Mouse (Mus musculus) myocyte (in vitro differentiated cells): Measurements from ENCODE around the gene Dtx3. TPM values are rescaled to one million over a fixed set of nuclear protein-coding genes. Genes with fewer than 3 reads are reported as not detected.
A peak's percentile ranks its signal among the peaks of the same experiment; 100 is the strongest.
"Not testable (repeated sequence)": the region's sequence is repeated elsewhere in the genome, so short reads cannot be mapped to it uniquely, and the experiment has no call there.

Experiments
- H3K27me3 ChIP-seq: one replicate; pipeline ENCODE4 v1.6.1; 2011; ENCODE audit not compliant: control insufficient read depth, insufficient read depth, insufficient read length
- H3K36me3 ChIP-seq: one replicate; pipeline ENCODE4 v1.6.1; 2011; ENCODE audit not compliant: control insufficient read depth, insufficient read depth
- H3K4me2 ChIP-seq: one replicate; pipeline ENCODE4 v1.6.1; 2011; ENCODE audit warnings: low read depth, control low read depth
- H3K4me3 ChIP-seq: one replicate; pipeline ENCODE4 v1.5.1; 2011; ENCODE audit warnings: mild to moderate bottlenecking, control low read depth, moderate library complexity
- H3K79me2 ChIP-seq: one replicate; pipeline ENCODE4 v1.6.1; 2011; ENCODE audit not compliant: control insufficient read depth, insufficient read depth
- H3ac ChIP-seq: one replicate; pipeline ENCODE4 v1.6.1; 2011; ENCODE audit not compliant: control insufficient read depth, insufficient read length
- CEBPB ChIP-seq: IDR thresholded peaks from 2 replicates; pipeline ENCODE4 v1.6.1; 2011; ENCODE audit warnings: mild to moderate bottlenecking, moderate library complexity; ENCODE audit not compliant: poor library complexity, insufficient read depth, severe bottlenecking
- E2F4 ChIP-seq: IDR thresholded peaks from one replicate; pipeline ENCODE4 v1.6.1; 2011; ENCODE audit warnings: mild to moderate bottlenecking, control low read depth, moderate library complexity; ENCODE audit not compliant: insufficient read depth
- MAX ChIP-seq: IDR thresholded peaks from one replicate; pipeline ENCODE4 v1.6.1; 2011; ENCODE audit warnings: low read depth, mild to moderate bottlenecking, control low read depth
- MYOD1 ChIP-seq, 3 experiments: IDR thresholded peaks; one replicate each; pipeline ENCODE4 v1.6.1; 2011; ENCODE audit warnings: control low read depth in 2 of 3, low read depth in 2 of 3, mild to moderate bottlenecking in 2 of 3, moderate library complexity in 1 of 3; ENCODE audit not compliant: insufficient read length in 2 of 3, control insufficient read depth in 1 of 3
- MYOG ChIP-seq, 3 experiments: IDR thresholded peaks; one replicate each; pipeline ENCODE4 v1.6.1; 2011; ENCODE audit warnings: control low read depth in 2 of 3, low read depth in 2 of 3, mild to moderate bottlenecking in 2 of 3; ENCODE audit not compliant: insufficient read length in 2 of 3, control insufficient read depth in 1 of 3, insufficient read depth in 1 of 3
- POLR2A ChIP-seq: IDR thresholded peaks from one replicate; pipeline ENCODE4 v1.6.1; 2011; ENCODE audit warnings: low read depth, mild to moderate bottlenecking, control low read depth, moderate library complexity; ENCODE audit not compliant: insufficient read length
- POLR2AphosphoS2 ChIP-seq: IDR thresholded peaks from one replicate; pipeline ENCODE4 v1.6.1; 2011; ENCODE audit warnings: low read depth, control low read depth; ENCODE audit not compliant: insufficient read length
- REST ChIP-seq: IDR thresholded peaks from one replicate; pipeline ENCODE4 v1.6.1; 2011; ENCODE audit warnings: mild to moderate bottlenecking, control low read depth, moderate library complexity; ENCODE audit not compliant: insufficient read depth, insufficient read length
- SRF ChIP-seq: IDR thresholded peaks from one replicate; pipeline ENCODE4 v1.6.1; 2011; ENCODE audit warnings: low read depth; ENCODE audit not compliant: control insufficient read depth, insufficient read length
- TCF12 ChIP-seq: IDR thresholded peaks from one replicate; pipeline ENCODE4 v1.6.1; 2011; ENCODE audit warnings: mild to moderate bottlenecking, control low read depth; ENCODE audit not compliant: poor library complexity, insufficient read depth, severe bottlenecking
- TCF3 ChIP-seq: IDR thresholded peaks from one replicate; pipeline ENCODE4 v1.6.1; 2011; ENCODE audit warnings: low read depth, control low read depth; ENCODE audit not compliant: insufficient read length
- USF1 ChIP-seq: IDR thresholded peaks from one replicate; pipeline ENCODE4 v1.6.1; 2011; ENCODE audit warnings: low read depth, mild to moderate bottlenecking, control low read depth, moderate library complexity
- polyA plus RNA-seq: library from polyadenylated mRNA; unstranded; fragments of >200 nt; fragmentation: generic; extraction: Trizol; gene quantifications from one replicate; pipeline ENCODE4 v1.2.1, GENCODE M21; 2012; ENCODE audit warnings: missing spikeins

Gene Dtx3
- polyA plus RNA-seq, 1 experiment, result 42.4 TPM

DNA sequence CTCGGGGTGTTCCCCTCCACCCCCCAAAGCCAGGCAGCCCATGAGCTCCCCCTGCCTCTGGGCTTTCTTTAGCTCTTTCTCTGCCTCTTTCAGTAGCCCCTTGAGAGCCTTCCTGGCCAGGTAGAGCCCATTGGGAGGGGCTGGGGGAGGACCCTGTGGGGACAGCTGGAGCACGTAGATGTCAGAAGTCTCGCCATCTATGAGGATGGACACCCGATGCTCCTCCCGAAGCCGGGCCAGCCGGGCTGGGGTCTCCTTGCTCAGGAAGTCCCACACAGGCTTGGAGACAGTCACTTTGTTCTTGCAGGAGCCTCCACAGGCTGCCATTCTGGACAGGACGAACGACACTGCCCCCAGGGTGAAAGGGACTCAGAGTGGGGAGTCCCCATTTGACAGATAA is 2.5 kb downstream of the Dtx3 start:
- Histone ChIP-seq H3K4me2 (no peak overlapping the region), H3K27me3 (no peaks in the 10 kb centered on the region), H3ac (no peak overlapping the region), H3K4me3 (no peak overlapping the region), H3K36me3 (no peaks in the 10 kb centered on the region), H3K79me2 (peaks cover 2% of the 10 kb centered on the region)
- no peak for TF ChIP-seq POLR2A
- TF ChIP-seq MYOG (IDR thresholded peaks at IDR 0.05; ENCODE audit: control insufficient read depth in 1 of 3, insufficient read depth in 1 of 3, insufficient read length in 2 of 3, low read depth in 2 of 3), result no peak
- no peak for TF ChIP-seq E2F4
- no peak for TF ChIP-seq TCF12
- no peak for TF ChIP-seq REST
- TF ChIP-seq POLR2AphosphoS2, result no peak
- TF ChIP-seq SRF, result no peak
- no peak for TF ChIP-seq MYOD1 (IDR thresholded peaks at IDR 0.05; ENCODE audit: control insufficient read depth in 1 of 3, insufficient read length in 2 of 3, low read depth in 2 of 3)
- TF ChIP-seq USF1, result no peak
- TF ChIP-seq MAX, result no peak
- no peak for TF ChIP-seq CEBPB
- TF ChIP-seq TCF3, result no peak

DNA sequence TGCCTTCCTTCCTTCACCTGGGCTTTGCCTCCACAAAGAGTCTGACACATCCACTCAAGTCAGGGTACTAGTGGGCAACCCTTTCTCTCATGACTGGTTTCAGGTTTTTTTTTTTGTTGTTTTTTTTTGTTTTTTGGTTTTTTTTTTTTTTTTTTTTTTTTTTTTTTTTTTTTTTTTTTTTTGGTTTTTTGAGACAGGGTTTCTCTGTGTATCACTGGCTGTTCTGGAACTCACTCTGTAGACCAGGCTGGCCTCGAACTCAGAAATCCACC is 3.5 kb downstream of the Dtx3 start:
- not testable (repeated sequence) for H3K4me2 ChIP-seq, H3K27me3 ChIP-seq, H3K4me3 ChIP-seq, H3K36me3 ChIP-seq, H3K79me2 ChIP-seq, H3ac ChIP-seq

DNA sequence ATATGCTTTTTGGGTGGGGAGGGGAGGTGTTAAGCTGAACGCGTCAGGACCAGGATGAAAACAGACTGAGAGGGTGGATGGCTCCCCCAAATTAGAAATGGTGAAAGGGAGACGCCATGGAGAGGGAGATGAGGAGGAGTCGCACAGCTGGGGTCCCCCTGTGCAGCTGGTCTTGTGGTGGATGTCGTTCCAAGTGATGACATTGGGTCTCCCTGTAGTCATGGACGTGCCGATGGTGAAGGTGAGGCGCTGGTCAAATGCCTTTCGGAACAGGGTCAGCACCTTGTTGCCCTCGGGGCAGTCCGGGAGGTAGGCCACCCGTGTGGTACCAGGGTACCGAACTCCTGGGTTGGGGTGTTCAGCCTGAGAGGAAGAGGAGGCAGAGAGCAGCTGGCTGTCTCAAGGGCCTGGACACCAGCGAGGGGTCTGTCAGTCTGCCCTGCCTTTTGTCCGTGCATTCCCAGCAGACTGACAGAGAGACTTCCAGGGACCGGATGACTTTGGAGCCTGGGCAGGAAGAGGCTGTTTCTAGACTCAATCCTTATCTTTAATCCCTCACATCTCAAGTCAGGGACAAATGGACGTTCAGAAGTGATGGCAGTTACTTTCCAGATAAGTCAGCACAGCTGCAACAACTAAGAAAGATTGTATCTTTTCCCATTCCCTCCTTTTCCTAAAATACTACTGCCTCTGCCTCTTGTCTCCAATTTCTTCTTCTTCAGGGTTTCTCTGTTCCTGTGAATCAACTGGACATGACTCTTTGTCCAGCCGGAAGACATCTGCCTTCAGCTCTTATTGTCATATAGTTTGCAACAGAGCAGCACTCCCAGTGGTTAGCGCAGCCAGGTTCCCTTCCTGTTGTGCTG is 4.1 kb downstream of the Dtx3 start:
- Histone ChIP-seq H3K4me3 (no peak overlapping the region), H3K36me3 (no peaks in the 10 kb centered on the region), H3K4me2 (no peak overlapping the region), H3K79me2 (peaks cover 2% of the 10 kb centered on the region), H3K27me3 (no peaks in the 10 kb centered on the region), H3ac (no peak overlapping the region)
- TF ChIP-seq E2F4 (no peak), MYOG (IDR thresholded peaks at IDR 0.05; ENCODE audit: control insufficient read depth in 1 of 3, insufficient read depth in 1 of 3, insufficient read length in 2 of 3, low read depth in 2 of 3) (peak in 1 of 3 experiments; percentile 26)

DNA sequence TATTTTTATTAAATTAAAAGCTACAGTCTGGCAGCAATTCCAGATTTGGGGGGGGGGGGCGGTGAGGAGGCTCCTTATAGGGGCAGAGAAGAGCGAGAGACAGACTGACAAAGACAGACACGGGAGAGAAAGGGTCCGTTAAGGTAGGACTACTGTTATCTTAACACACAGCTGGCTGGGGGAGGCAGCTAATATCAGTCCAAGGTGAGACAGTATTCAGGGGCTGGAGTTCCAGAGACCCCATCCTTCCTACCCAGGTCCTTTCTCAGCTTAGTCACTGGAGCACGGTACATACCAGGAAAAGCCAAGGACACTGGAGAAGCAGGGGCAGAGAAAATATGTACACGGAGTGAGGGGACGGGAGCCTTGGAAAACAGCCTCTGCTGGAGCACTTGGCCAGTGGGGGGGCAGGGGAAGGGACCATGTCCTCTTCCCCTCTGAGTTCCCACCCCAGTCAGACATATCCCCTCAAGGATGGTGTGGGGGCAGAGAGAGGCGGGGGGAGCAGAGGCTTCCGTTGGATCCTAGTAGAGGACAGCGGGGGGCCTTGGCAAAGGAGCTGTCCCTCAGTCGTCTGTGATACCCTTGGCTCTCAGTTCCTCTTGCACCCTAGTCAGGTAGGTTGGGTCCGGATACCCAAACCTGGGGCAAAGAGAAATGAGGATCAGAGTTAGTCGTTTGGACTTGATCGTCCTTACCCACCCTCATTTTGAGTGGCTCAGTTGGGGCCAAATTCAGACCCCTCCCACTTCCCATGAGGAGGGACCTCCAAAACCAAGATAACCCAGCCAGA is 4.9 kb downstream of the Dtx3 start:
- Histone ChIP-seq H3ac (peak overlapping the region; percentile 40), H3K4me2 (peak overlapping the region; percentile 95), H3K36me3 (no peaks in the 10 kb centered on the region), H3K4me3 (peak overlapping the region; percentile 69), H3K79me2 (no peaks in the 10 kb centered on the region), H3K27me3 (no peaks in the 10 kb centered on the region)
- TF ChIP-seq MYOD1 (IDR thresholded peaks at IDR 0.05; ENCODE audit: control insufficient read depth in 1 of 3, insufficient read length in 2 of 3, low read depth in 2 of 3) (no peak), SRF (no peak), USF1 (no peak), REST (no peak), CEBPB (no peak), E2F4 (no peak), MAX (no peak), TCF3 (no peak), POLR2AphosphoS2 (no peak), POLR2A (no peak)

DNA sequence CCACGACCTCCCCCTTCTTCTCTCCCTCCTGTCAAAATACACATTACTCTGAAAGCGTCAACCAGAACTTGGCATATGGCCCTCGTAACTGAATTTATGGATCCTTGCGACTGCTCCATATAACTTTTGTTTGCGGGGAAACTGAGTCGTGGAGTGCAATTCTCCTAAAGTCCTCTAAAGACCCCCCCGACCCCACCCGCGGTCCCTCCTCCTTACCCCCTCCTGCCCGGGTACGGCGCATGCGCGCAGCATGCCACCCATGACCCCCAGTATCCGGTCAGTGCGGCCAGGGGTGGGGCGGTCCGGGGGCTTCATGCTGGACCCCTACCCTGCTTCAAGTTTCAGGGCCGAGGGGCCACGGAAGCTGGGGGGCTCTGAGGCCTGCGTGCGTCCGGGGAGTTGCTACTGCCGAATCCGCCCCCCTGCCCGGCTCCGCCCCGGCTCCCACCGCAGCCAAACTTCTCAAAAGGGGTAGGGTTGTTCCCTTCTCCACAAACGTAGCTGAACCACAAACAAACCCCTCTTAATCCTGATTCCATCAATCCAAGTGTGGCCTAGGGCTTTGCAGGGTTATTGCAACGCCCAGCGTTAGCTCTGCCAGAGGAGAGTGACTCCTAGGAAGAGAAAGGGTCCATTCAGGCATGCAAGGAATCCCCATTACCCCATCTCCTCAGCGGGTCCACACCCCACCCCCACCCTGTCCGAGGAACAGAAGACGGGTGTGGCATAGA is 5.7 kb downstream of the Dtx3 start, which contains the start of gene Arhgef25:
Arhgef25 (minus strand) TSS at position 433 of the 731 bp plus-strand sequence.
- Histone ChIP-seq H3K4me3 (peak within 1 kb of the TSS; percentile 69), H3K36me3 (no peaks in the 10 kb centered on the region)
- TF ChIP-seq POLR2AphosphoS2, result no peak

More for the DNA sequence above, 5.7 kb downstream of the Dtx3 start, which contains the start of gene Arhgef25:
- Histone ChIP-seq H3K4me2 (peak within 1 kb of the TSS; percentile 95), H3ac (peak within 1 kb of the TSS; percentile 40), H3K79me2 (no peaks in the 10 kb centered on the region), H3K27me3 (no peaks in the 10 kb centered on the region)
